Mouse (Mus musculus): ENCODE results near the gene D930020B18Rik. TPM values are rescaled to one million over a fixed set of nuclear protein-coding genes. Genes with fewer than 3 reads are reported as not detected.

Gene D930020B18Rik
- polyA plus RNA-seq, 1 experiment, result not detected

DNA sequence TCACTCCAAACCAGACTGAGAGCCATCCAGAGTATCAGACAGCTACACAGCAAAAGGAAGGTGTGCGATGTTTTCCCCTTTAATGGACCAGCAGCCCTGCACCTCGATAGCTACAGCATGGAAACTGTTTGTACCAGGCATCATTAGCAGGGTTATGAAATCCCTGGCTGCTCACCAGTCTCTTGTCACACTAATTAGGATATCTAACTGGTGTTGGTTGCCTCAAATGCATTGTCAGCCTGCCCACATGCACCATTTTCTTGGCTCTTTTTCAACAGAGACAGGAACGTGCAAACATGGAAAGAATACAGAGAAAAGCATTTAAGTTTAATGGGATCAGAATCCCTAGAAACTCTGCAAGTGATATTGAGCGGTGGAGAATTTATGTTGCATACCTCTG lies 14.5 kb downstream of the D930020B18Rik start:
- no peak for TF ChIP-seq TAL1 (IDR thresholded peaks at IDR 0.05; ENCODE audit: low read length)
- TF ChIP-seq GATA1 (IDR thresholded peaks at IDR 0.05; ENCODE audit: low read length), result no peak
- H3K9me3 ChIP-seq (ENCODE audit: control insufficient read depth, low read length), result no peaks in the 10 kb centered on the region
- no peaks in the 10 kb centered on the region for H3K36me3 ChIP-seq (ENCODE audit: control insufficient read depth)
- no peaks in the 10 kb centered on the region for H3K27me3 ChIP-seq (ENCODE audit: control insufficient read depth)
- H3K4me1 ChIP-seq (ENCODE audit: control insufficient read depth), result no peaks in the 10 kb centered on the region
- no peak overlapping the region for H3K4me3 ChIP-seq (replicated peaks)

DNA sequence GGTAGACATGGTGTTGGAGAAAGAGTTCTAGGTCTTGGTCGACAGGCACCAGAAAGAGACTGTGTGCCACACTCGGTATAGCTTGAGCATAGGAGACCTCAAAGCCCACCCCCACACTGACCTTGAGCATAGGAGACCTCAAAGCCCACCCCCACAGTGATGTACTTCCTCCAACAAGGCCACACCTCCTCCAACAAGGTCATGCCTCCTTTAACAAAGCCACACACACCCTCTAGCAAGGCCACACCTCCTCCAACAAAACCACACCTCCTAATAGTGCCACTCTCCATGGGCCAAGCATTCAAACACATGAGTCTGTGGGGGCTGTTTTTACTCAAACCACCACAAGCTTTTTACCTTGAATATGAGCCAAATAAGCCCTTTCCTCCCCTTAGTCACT lies 21.3 kb downstream of the D930020B18Rik start:
- no peaks in the 10 kb centered on the region for H3K4me1 ChIP-seq (ENCODE audit: control insufficient read depth)
- TF ChIP-seq GATA1 (IDR thresholded peaks at IDR 0.05; ENCODE audit: low read length) (no peak), TAL1 (IDR thresholded peaks at IDR 0.05; ENCODE audit: low read length) (no peak)
- H3K4me3 ChIP-seq (replicated peaks), result no peak overlapping the region
- 0 out of 2 replicates have a peak, but pooled peaks cover 2% of the 10 kb centered on the region for H3K9me3 ChIP-seq (ENCODE audit: control insufficient read depth, low read length)
- H3K27me3 ChIP-seq (ENCODE audit: control insufficient read depth), result no peaks in the 10 kb centered on the region
- H3K36me3 ChIP-seq (ENCODE audit: control insufficient read depth), result no peaks in the 10 kb centered on the region

DNA sequence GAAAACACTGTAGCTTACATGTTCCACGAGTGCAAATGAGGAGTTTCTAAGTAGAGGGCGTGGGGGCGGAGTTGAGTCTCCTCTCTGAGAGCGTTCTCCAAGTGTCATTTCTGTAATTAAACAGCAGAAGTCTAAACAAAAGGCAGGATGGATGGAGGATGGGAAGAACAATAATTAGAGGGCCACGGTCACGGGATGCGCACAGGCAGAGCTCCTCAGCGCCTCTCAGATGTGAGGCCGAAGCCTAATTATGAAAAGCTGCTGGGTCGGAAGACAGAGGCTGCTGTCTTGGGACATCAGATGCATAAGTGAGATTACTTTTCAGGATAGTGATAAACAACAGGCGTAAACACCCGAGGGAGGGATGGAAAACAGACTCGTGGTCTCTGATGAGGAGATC lies 22.2 kb downstream of the D930020B18Rik start:
- Histone ChIP-seq H3K9me3 (ENCODE audit: control insufficient read depth, low read length) (0 out of 2 replicates have a peak, but pooled peaks cover 2% of the 10 kb centered on the region), H3K36me3 (ENCODE audit: control insufficient read depth) (no peaks in the 10 kb centered on the region), H3K27me3 (ENCODE audit: control insufficient read depth) (no peaks in the 10 kb centered on the region), H3K4me1 (ENCODE audit: control insufficient read depth) (no peaks in the 10 kb centered on the region), H3K4me3 (replicated peaks) (no peak overlapping the region)
- TF ChIP-seq TAL1 (IDR thresholded peaks at IDR 0.05; ENCODE audit: low read length) (no peak), GATA1 (IDR thresholded peaks at IDR 0.05; ENCODE audit: low read length) (no peak)

DNA sequence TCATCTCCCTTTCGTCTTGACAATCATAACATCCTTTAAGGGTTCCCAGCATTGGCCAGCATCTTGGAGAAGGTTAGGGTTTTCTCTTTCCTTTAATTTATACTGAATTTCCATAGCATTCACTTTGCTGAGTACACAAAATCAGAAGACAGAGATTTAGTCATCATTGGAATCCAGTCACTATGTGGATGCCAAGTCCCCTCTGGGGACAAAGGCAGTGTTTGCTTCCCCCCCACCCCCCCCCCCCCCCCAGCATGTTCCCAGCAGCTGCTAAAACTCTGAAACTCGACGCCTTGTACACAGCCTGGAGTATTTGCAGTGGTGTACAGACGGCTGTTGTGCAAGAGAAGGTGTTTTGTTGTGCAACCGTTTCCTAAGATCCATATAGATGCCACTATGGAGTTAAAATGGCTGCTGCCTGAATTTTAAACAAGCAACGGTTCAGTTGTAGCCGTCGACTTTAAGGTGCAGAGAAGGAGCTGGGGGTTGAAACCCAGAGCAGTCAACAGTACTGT lies 24.3 kb downstream of the D930020B18Rik start:
- Histone ChIP-seq H3K4me3 (replicated peaks) (no peak overlapping the region), H3K36me3 (ENCODE audit: control insufficient read depth) (no peaks in the 10 kb centered on the region), H3K9me3 (ENCODE audit: control insufficient read depth, low read length) (0 out of 2 replicates have a peak, but pooled peaks cover 2% of the 10 kb centered on the region), H3K4me1 (ENCODE audit: control insufficient read depth) (no peaks in the 10 kb centered on the region), H3K27me3 (ENCODE audit: control insufficient read depth) (no peaks in the 10 kb centered on the region)
- no peak for TF ChIP-seq TAL1 (IDR thresholded peaks at IDR 0.05; ENCODE audit: low read length)
- no peak for TF ChIP-seq GATA1 (IDR thresholded peaks at IDR 0.05; ENCODE audit: low read length)

DNA sequence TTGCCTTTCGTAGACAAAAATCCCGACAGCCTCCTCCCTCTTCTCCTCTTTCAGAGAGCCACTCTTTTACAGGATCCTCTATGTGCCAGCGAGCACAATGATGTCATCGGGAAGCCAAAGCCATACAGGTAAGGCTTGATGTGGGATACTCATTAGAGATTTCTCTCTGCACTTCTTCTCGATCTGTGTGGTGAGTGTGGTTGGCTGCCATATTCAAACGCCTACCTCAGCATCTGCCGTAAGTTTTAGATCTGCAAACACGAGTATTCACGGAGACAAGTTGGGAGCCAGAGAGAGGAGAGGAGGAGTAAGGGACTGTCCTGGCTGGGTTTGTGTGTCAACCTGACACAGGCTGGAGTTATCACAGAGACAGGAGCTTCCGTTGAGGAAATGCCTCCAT lies 27.7 kb downstream of the D930020B18Rik start:
- TF ChIP-seq GATA1 (IDR thresholded peaks at IDR 0.05; ENCODE audit: low read length), result no peak
- no peak for TF ChIP-seq TAL1 (IDR thresholded peaks at IDR 0.05; ENCODE audit: low read length)
- Histone ChIP-seq H3K9me3 (ENCODE audit: control insufficient read depth, low read length) (no peaks in the 10 kb centered on the region), H3K27me3 (ENCODE audit: control insufficient read depth) (no peaks in the 10 kb centered on the region), H3K4me3 (replicated peaks) (no peak overlapping the region), H3K36me3 (ENCODE audit: control insufficient read depth) (no peaks in the 10 kb centered on the region), H3K4me1 (ENCODE audit: control insufficient read depth) (no peaks in the 10 kb centered on the region)

DNA sequence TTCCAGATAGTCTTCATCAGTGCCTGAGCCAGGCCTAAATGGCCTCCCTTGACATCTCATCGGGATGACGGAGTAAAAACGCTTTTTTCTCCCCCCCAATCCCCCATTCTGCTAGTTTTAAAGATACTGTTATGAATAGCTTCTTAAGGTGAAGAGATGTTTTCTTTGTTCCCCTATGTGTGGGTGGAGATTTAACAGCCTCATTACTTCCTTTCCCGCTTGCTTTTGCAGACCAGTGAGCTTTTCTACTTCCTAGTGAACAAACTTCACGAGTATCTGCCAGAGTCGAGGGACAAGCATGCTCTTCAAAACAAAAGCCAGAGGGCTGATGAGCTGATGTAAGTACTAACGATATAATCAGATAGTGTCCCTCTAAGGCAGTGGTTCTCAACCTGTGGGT lies 35.6 kb downstream of the D930020B18Rik start:
- H3K4me3 ChIP-seq (replicated peaks), result no peak overlapping the region
- H3K36me3 ChIP-seq (ENCODE audit: control insufficient read depth), result no peaks in the 10 kb centered on the region
- TF ChIP-seq GATA1 (IDR thresholded peaks at IDR 0.05; ENCODE audit: low read length) (no peak), TAL1 (IDR thresholded peaks at IDR 0.05; ENCODE audit: low read length) (no peak)
- H3K4me1 ChIP-seq (ENCODE audit: control insufficient read depth), result no peaks in the 10 kb centered on the region
- no peaks in the 10 kb centered on the region for H3K9me3 ChIP-seq (ENCODE audit: control insufficient read depth, low read length)
- H3K27me3 ChIP-seq (ENCODE audit: control insufficient read depth), result no peaks in the 10 kb centered on the region

DNA sequence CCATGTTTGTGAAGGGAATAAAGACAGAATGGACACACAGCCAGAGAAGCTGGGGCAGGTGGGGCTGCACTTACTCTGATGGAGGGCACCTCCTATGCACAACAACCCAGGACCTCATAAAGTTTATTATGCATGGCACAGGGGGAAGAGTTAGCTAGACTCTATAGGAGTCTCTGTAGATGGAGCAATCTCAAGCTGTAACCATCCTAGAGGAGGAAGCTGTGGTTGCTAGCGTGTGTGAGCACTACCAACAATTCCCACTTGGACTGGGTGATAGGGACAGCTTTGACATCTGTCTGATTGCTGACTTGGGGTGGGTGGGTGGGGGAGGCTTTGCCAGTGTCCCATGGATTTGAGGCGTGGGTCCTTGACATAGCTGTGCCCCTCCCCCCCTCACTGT lies 39.5 kb downstream of the D930020B18Rik start:
- no peak overlapping the region for H3K4me3 ChIP-seq (replicated peaks)
- no peaks in the 10 kb centered on the region for H3K36me3 ChIP-seq (ENCODE audit: control insufficient read depth)
- TF ChIP-seq TAL1 (IDR thresholded peaks at IDR 0.05; ENCODE audit: low read length), result no peak
- TF ChIP-seq GATA1 (IDR thresholded peaks at IDR 0.05; ENCODE audit: low read length), result no peak
- no peaks in the 10 kb centered on the region for H3K9me3 ChIP-seq (ENCODE audit: control insufficient read depth, low read length)
- H3K4me1 ChIP-seq (ENCODE audit: control insufficient read depth), result no peaks in the 10 kb centered on the region
- no peaks in the 10 kb centered on the region for H3K27me3 ChIP-seq (ENCODE audit: control insufficient read depth)

DNA sequence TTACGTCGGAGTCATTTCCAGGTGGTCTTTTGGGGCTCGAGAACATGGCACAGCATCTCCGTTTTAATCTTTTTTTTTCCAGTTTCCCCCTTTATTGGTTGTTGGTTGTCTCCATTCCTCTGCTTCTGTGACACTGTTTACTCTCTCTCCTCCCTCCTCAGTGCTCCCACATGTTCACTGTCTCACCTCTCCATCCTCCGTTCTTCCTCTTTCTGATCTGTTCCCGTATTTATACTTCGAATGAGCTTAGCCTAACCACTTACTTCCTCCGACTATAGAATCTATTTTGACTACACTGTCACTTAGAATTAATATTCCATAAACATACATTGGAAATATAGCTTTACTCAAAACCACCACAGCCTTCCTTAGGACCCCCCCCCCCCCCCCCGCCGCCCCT lies 41.2 kb downstream of the D930020B18Rik start:
- no peaks in the 10 kb centered on the region for H3K36me3 ChIP-seq (ENCODE audit: control insufficient read depth)
- no peak for TF ChIP-seq TAL1 (IDR thresholded peaks at IDR 0.05; ENCODE audit: low read length)
- no peak for TF ChIP-seq GATA1 (IDR thresholded peaks at IDR 0.05; ENCODE audit: low read length)
- no peak overlapping the region for H3K4me3 ChIP-seq (replicated peaks)
- H3K4me1 ChIP-seq (ENCODE audit: control insufficient read depth), result no peaks in the 10 kb centered on the region
- no peaks in the 10 kb centered on the region for H3K9me3 ChIP-seq (ENCODE audit: control insufficient read depth, low read length)
- H3K27me3 ChIP-seq (ENCODE audit: control insufficient read depth), result no peaks in the 10 kb centered on the region

DNA sequence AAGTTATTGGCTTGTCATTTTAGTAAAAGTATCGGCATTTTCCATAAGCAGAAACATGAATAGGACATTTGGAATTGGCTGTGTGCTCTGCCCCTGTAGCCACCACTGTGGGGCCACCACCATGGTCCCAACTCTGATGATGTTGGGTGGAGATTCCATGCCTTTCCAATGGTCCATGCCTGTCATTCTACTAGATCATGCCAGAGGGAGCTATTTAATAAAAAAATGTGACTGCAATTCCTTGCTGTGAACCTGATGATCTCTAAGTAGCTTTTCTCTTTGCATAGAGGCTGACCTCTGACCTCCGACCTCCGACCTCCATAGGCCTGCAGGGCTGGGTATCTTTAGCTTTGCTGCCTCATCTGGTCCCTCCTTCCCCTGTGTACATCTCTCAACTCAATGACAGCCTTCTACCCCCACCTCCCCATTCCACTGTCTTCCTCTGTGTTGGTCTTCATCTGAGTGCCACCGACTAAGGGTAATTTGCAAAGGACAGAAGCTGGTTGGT lies 44.8 kb downstream of the D930020B18Rik start:
- Histone ChIP-seq H3K27me3 (ENCODE audit: control insufficient read depth) (no peaks in the 10 kb centered on the region), H3K4me3 (replicated peaks) (no peak overlapping the region), H3K4me1 (ENCODE audit: control insufficient read depth) (no peaks in the 10 kb centered on the region), H3K36me3 (ENCODE audit: control insufficient read depth) (no peaks in the 10 kb centered on the region), H3K9me3 (ENCODE audit: control insufficient read depth, low read length) (no peaks in the 10 kb centered on the region)
- TF ChIP-seq GATA1 (IDR thresholded peaks at IDR 0.05; ENCODE audit: low read length) (no peak), TAL1 (IDR thresholded peaks at IDR 0.05; ENCODE audit: low read length) (no peak)

DNA sequence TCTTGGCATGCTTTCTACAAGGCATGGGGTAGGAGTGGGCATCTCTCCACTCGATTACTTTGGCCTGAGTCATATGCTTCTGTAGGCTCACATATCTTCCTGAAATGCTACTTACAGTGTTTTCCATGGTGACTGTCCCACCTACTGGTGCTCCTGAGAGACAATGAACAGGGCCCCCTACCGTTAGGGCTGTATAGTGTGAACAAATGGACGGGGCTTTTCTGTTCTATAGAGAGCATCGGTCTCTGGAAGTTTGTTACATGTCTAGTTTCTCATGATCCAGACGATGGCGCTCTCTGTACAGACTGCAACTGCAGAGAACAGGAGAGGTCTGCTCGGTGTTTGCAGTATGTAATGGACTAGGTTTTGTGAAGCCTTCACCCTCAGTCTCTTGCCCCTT lies 46.1 kb downstream of the D930020B18Rik start:
- no peak for TF ChIP-seq GATA1 (IDR thresholded peaks at IDR 0.05; ENCODE audit: low read length)
- Histone ChIP-seq H3K4me3 (replicated peaks) (no peak overlapping the region), H3K4me1 (ENCODE audit: control insufficient read depth) (no peaks in the 10 kb centered on the region), H3K9me3 (ENCODE audit: control insufficient read depth, low read length) (no peaks in the 10 kb centered on the region), H3K36me3 (ENCODE audit: control insufficient read depth) (no peaks in the 10 kb centered on the region), H3K27me3 (ENCODE audit: control insufficient read depth) (no peaks in the 10 kb centered on the region)
